Mouse (Mus musculus) neural tube, embryonic 14.5 days (tissue): ENCODE data around the gene Lsg1. TPM values are rescaled to one million over a fixed set of nuclear protein-coding genes. Genes with fewer than 3 reads are reported as not detected.
A peak's percentile ranks its signal among the peaks of the same experiment; 100 is the strongest.

Source experiments
- ATAC-seq: fragments of 200-750 bp; cut with Nextera tagmentation; 2 replicates; pipeline ENCODE4 v1.8.0; 2017; ENCODE audit warnings: low read depth, mild to moderate bottlenecking, moderate TSS enrichment, moderate library complexity
- H3K27ac ChIP-seq: fragments of 300-500 bp; sonication (generic); 2 replicates; pipeline ENCODE4 v1.5.1; 2014; ENCODE audit warnings: low read depth, mild to moderate bottlenecking, control low read depth, low read length, moderate library complexity, mixed read lengths
- H3K27me3 ChIP-seq: fragments of 300-500 bp; sonication (generic); 2 replicates; pipeline ENCODE4 v1.6.1; 2014; ENCODE audit warnings: low read length; ENCODE audit not compliant: control insufficient read depth, insufficient read depth
- H3K36me3 ChIP-seq: fragments of 300-500 bp; sonication (generic); 2 replicates; pipeline ENCODE4 v1.6.1; 2014; ENCODE audit warnings: low read length, mixed read lengths; ENCODE audit not compliant: control insufficient read depth, insufficient read depth
- H3K4me1 ChIP-seq: fragments of 300-500 bp; sonication (generic); 2 replicates; pipeline ENCODE4 v1.6.1; 2014; ENCODE audit warnings: low read length; ENCODE audit not compliant: control insufficient read depth, insufficient read depth
- H3K4me2 ChIP-seq: fragments of 300-500 bp; sonication (generic); 2 replicates; pipeline ENCODE4 v1.6.1; 2014; ENCODE audit warnings: mild to moderate bottlenecking, low read depth, low read length, control low read depth
- H3K4me3 ChIP-seq: fragments of 300-500 bp; sonication (generic); 2 replicates; pipeline ENCODE4 v1.5.1; 2014; ENCODE audit warnings: low read depth, low read length, control low read depth, mixed read lengths
- H3K9ac ChIP-seq: fragments of 300-500 bp; sonication (generic); replicated peaks from 2 replicates; pipeline ENCODE4 v1.6.1; 2014; ENCODE audit warnings: low read depth, mild to moderate bottlenecking, control low read depth, low read length, mixed read lengths
- H3K9me3 ChIP-seq: fragments of 300-500 bp; sonication (generic); 2 replicates; pipeline ENCODE4 v1.6.1; 2016; ENCODE audit warnings: low read length; ENCODE audit not compliant: control insufficient read depth
- WGBS: fragments of 180-500 bp; shearing (Covaris S2); extraction: QIAGEN DNeasy Blood & Tissue Kit; methylation state at CpG from one replicate; pipeline ENCODE4 v1.1.7; 2014; 5-methylcytosine and 5-hydroxymethylcytosine counted together
- polyA plus RNA-seq: library from polyadenylated mRNA; unstranded; fragments of >200 nt; fragmentation: Nextera tagmentation; extraction: Ambion mirVana; gene quantifications from 2 replicates; pipeline ENCODE4 v1.2.1, GENCODE M21; 2014

Gene Lsg1
- 43.9 and 49.0 TPM in 2 replicates for polyA plus RNA-seq

- H3K9ac ChIP-seq = peak within 1 kb of the TSS; percentile 54
- 4% methylated on average over 35 of the region's 35 CpGs for WGBS
- peak; percentile 96 for ATAC-seq
- no peaks in the 10 kb centered on the region for H3K9me3 ChIP-seq
- H3K36me3 ChIP-seq = peaks cover 15% of the 10 kb centered on the region
- peaks cover 5% of the 10 kb centered on the region; the same call in 1 of the 2 replicates for H3K4me1 ChIP-seq
- H3K27me3 ChIP-seq = no peaks in the 10 kb centered on the region
- peak within 1 kb of the TSS; percentile 19; the same call in 1 of the 2 replicates for H3K27ac ChIP-seq
- peak within 1 kb of the TSS; percentile 59 for H3K4me3 ChIP-seq
- H3K4me2 ChIP-seq = peak within 1 kb of the TSS; percentile 99
These were observed at the start of gene Lsg1 for GRCm38 (mm10) chr16:30587494-30588327. Lsg1 (minus strand) TSS chr16:30587592.

DNA sequence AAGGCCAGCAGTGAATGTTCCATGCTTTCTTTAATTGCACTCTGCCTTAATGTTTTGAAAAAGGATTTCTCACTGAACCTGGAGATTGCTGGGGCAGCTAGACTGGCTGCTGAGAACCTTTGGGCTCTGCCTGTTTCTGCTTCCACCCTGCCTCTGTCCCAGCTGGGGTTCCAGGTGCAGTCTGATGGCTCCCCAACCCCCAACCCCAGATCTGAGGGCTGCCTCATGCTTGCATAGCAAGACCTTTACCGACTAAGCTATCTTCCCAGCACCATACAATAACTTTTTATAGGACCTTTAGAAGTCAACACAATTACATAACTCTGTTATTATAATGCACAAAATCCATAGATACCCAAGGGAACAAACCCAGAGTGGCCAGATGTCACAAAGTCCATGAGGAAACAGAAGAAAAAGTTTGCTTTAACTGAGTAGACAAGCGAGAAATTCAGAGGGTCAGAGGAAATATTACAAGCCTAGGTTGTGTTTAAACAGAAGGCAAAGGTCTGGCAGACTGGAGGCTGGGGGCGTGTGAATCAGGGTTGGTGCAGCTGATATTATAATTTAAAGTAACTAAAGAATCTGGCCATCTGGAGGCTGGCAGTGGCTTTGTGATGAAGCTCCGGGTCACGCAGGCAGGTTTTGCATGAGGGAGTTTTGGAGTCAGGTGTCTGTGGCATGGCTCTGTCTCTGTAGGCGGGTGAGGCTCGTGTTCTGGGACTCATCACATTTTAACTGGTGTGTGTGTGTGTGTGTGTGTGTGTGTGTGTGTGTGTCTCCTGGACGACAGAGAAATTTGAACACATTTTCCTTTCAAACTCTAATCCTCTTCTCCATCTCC is 46.7 kb upstream of the Lsg1 start:
- H3K27me3 ChIP-seq = no peaks in the 10 kb centered on the region
- H3K27ac ChIP-seq = no peak overlapping the region
- WGBS = 63% methylated on average over 8 of the region's 8 CpGs
- H3K4me3 ChIP-seq = no peak overlapping the region
- H3K9ac ChIP-seq = no peak overlapping the region
- no peaks in the 10 kb centered on the region for H3K9me3 ChIP-seq
- no peak for ATAC-seq
- H3K4me2 ChIP-seq = no peak overlapping the region
- H3K36me3 ChIP-seq = no peaks in the 10 kb centered on the region
- H3K4me1 ChIP-seq = no peaks in the 10 kb centered on the region

DNA sequence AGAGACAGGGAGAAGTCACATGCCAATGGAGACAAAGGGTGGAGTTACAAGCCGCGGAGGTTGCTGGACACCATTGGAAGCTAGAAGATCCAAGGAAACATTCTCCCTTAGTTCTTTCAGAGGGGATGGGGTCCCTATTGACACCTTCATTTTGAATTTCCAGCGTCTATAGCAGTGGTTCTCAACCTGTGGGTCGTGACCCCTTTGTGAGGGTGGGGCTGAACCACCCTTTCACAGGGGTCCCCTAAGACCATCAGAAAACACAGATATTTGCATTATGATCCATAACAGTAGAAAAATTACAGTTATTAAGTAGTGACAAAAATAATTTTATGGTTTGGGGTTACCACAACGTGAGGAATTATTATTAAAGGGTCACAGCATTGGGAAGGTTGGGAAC is 42.1 kb upstream of the Lsg1 start:
- 85% methylated on average over 5 of the region's 5 CpGs for WGBS

GRCm38 (mm10) chr16:30628401-30628800 is 41.0 kb upstream of the Lsg1 start:
- Histone ChIP-seq H3K9ac (no peak overlapping the region), H3K27ac (no peak overlapping the region), H3K4me3 (no peak overlapping the region), H3K9me3 (no peaks in the 10 kb centered on the region), H3K27me3 (no peaks in the 10 kb centered on the region), H3K4me2 (no peak overlapping the region), H3K36me3 (no peaks in the 10 kb centered on the region), H3K4me1 (no peaks in the 10 kb centered on the region)
- 69% methylated on average over 6 of the region's 6 CpGs for WGBS
- ATAC-seq = no peak

More for the DNA sequence above, 42.1 kb upstream of the Lsg1 start:
- Histone ChIP-seq H3K27ac (no peak overlapping the region), H3K36me3 (no peaks in the 10 kb centered on the region), H3K9me3 (no peaks in the 10 kb centered on the region), H3K4me2 (no peak overlapping the region), H3K27me3 (no peaks in the 10 kb centered on the region), H3K4me1 (no peaks in the 10 kb centered on the region), H3K9ac (no peak overlapping the region), H3K4me3 (no peak overlapping the region)
- no peak for ATAC-seq

- no peak overlapping the region for H3K27ac ChIP-seq
- H3K9ac ChIP-seq = no peak overlapping the region
- no peaks in the 10 kb centered on the region for H3K4me1 ChIP-seq
- no peak for ATAC-seq
- no peaks in the 10 kb centered on the region for H3K27me3 ChIP-seq
- no peak overlapping the region for H3K4me3 ChIP-seq
- no peaks in the 10 kb centered on the region for H3K36me3 ChIP-seq
- H3K9me3 ChIP-seq = no peaks in the 10 kb centered on the region
- 61% methylated on average over 11 of the region's 11 CpGs for WGBS
- H3K4me2 ChIP-seq = no peak overlapping the region
These were observed 40.4 kb upstream of the Lsg1 start for GRCm38 (mm10) chr16:30627586-30628337.

- H3K9me3 ChIP-seq = no peaks in the 10 kb centered on the region
- H3K4me3 ChIP-seq = no peak overlapping the region
- H3K27me3 ChIP-seq = no peaks in the 10 kb centered on the region
- no peak overlapping the region for H3K4me2 ChIP-seq
- no peaks in the 10 kb centered on the region for H3K4me1 ChIP-seq
- no peak overlapping the region for H3K9ac ChIP-seq
- no peaks in the 10 kb centered on the region for H3K36me3 ChIP-seq
- no peak for ATAC-seq
- WGBS = 59% methylated on average over 2 of the region's 2 CpGs
- H3K27ac ChIP-seq = no peak overlapping the region
These were observed 37.2 kb upstream of the Lsg1 start for GRCm38 (mm10) chr16:30624640-30625039.

GRCm38 (mm10) chr16:30623645-30624044 is 36.3 kb upstream of the Lsg1 start:
- Histone ChIP-seq H3K9ac (no peak overlapping the region), H3K4me3 (no peak overlapping the region), H3K27me3 (no peaks in the 10 kb centered on the region), H3K4me1 (no peaks in the 10 kb centered on the region), H3K4me2 (no peak overlapping the region), H3K27ac (no peak overlapping the region), H3K36me3 (no peaks in the 10 kb centered on the region), H3K9me3 (no peaks in the 10 kb centered on the region)
- WGBS = 76% methylated on average over 7 of the region's 7 CpGs
- ATAC-seq = no peak

GRCm38 (mm10) chr16:30616281-30616680 is 28.9 kb upstream of the Lsg1 start:
- Histone ChIP-seq H3K36me3 (no peaks in the 10 kb centered on the region), H3K4me1 (peaks cover 6% of the 10 kb centered on the region; the same call in 1 of the 2 replicates), H3K9me3 (no peaks in the 10 kb centered on the region), H3K4me3 (no peak overlapping the region), H3K9ac (no peak overlapping the region), H3K4me2 (no peak overlapping the region), H3K27me3 (no peaks in the 10 kb centered on the region), H3K27ac (no peak overlapping the region)
- WGBS = 83% methylated on average over 3 of the region's 3 CpGs
- no peak for ATAC-seq
